Mouse (Mus musculus) cerebellum, adult 2 months (tissue): ENCODE data around the gene Kctd3. TPM values are rescaled to one million over a fixed set of nuclear protein-coding genes. Genes with fewer than 3 reads are reported as not detected.
"Not testable (repeated sequence)": the region's sequence is repeated elsewhere in the genome, so short reads cannot be mapped to it uniquely, and the experiment has no call there.

Experiments
- DNase-seq, 2 experiments: peaks; one replicate each; pipeline ENCODE4 v3.0.0; 2021
- H3K27ac ChIP-seq: fragments of 200-500 bp; 2 replicates; pipeline ENCODE4 v1.5.1; 2012; ENCODE audit warnings: low read length, control low read depth, inconsistent platforms; ENCODE audit not compliant: insufficient read depth
- H3K27me3 ChIP-seq: fragments of 200-500 bp; 2 replicates; pipeline ENCODE4 v1.6.1; 2012; ENCODE audit warnings: inconsistent platforms, mild to moderate bottlenecking, low read length, moderate library complexity; ENCODE audit not compliant: control insufficient read depth, insufficient read depth
- H3K4me1 ChIP-seq: fragments of 200-500 bp; 2 replicates; pipeline ENCODE4 v1.6.1; 2011; ENCODE audit warnings: low read length; ENCODE audit not compliant: control insufficient read depth, insufficient read depth
- H3K4me3 ChIP-seq: fragments of 200-500 bp; replicated peaks from 2 replicates; pipeline ENCODE3; 2011; ENCODE audit warnings: mild to moderate bottlenecking, low read depth, low read length, control low read depth; ENCODE audit not compliant: insufficient read depth
- CTCF ChIP-seq: fragments of 200-500 bp; IDR thresholded peaks from 2 replicates; pipeline ENCODE4 v1.5.1; 2011; ENCODE audit warnings: low read depth, mild to moderate bottlenecking, control low read depth, low read length, moderate library complexity, borderline replicate concordance; ENCODE audit not compliant: insufficient read depth
- POLR2A ChIP-seq: fragments of 200-500 bp; IDR thresholded peaks from 2 replicates; pipeline ENCODE4 v1.6.1; 2011; ENCODE audit warnings: low read length, control low read depth, borderline replicate concordance; ENCODE audit not compliant: insufficient read depth
- WGBS: fragments of 180-500 bp; shearing (Covaris S2); methylation state at CpG from one replicate; pipeline ENCODE4 v1.1.7; 2018; 5-methylcytosine and 5-hydroxymethylcytosine counted together
- polyA plus RNA-seq: library from polyadenylated mRNA; depleted of rRNA; stranded (reverse); fragments of >200 nt; gene quantifications from 2 replicates; pipeline ENCODE4 v1.2.3, GENCODE M21; 2012

Gene Kctd3
- polyA plus RNA-seq, 1 experiment: 99.9 TPM

GRCm38 (mm10) chr1:189047918-189048317 is 40.3 kb upstream of the Kctd3 start:
- TF ChIP-seq POLR2A (no peak), CTCF (no peak)
- Histone ChIP-seq H3K27me3 (no peaks in the 10 kb centered on the region), H3K27ac (no peak overlapping the region), H3K4me1 (no peaks in the 10 kb centered on the region), H3K4me3 (no peak overlapping the region)
- DNase-seq: no peak
- WGBS: 53% methylated on average over 3 of the region's 3 CpGs

GRCm38 (mm10) chr1:189046831-189047230 is 39.2 kb upstream of the Kctd3 start:
- H3K4me3 ChIP-seq: no peak overlapping the region
- no peak for DNase-seq
- H3K4me1 ChIP-seq: no peaks in the 10 kb centered on the region
- WGBS: 44% methylated on average over 3 of the region's 3 CpGs
- no peaks in the 10 kb centered on the region for H3K27me3 ChIP-seq
- no peak for TF ChIP-seq POLR2A
- no peak for TF ChIP-seq CTCF
- H3K27ac ChIP-seq: no peak overlapping the region

DNA sequence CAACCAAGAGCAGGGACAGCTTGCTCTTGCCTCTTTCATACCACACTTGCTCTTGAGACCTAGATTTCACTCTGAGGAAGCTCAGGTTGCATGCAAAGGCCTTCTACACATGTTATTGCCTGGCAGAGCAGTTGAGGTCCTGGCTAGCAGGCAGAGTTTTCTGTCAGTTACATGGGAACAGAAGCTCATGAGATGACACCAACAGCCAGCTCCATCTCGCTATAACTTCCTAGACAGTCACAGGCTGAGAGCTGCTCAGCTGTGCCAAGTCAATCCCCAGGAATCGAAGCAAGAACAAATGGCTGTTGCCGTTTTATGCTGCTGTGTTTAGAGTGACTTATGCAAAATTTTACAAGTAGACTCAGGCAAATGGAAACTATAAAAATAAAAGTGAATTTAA is 38.7 kb upstream of the Kctd3 start:
- no peak overlapping the region for H3K27ac ChIP-seq
- no peak for DNase-seq
- no peak overlapping the region for H3K4me3 ChIP-seq
- H3K4me1 ChIP-seq: no peaks in the 10 kb centered on the region
- 46% methylated on average over 3 of the region's 3 CpGs for WGBS
- no peaks in the 10 kb centered on the region for H3K27me3 ChIP-seq
- TF ChIP-seq CTCF (no peak), POLR2A (no peak)

DNA sequence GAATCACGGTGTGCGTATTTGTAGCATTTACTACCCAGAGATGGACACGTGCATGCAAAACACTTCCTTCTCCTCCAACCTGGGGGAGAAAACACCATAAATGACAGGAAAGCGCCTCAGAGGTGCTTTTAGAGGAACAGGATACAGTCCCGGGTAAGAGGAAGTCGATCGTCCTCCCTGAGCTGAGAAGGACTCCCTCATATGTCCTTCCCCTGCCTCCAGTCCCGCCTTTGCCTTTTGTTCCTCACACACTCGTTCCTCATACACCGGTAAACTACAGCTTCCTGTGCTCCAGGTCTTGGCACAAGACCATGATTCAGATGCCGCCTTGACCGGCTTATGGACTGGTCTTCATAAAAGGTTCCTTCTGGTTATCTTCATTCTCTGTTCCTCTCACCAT is 33.6 kb upstream of the Kctd3 start:
- Histone ChIP-seq H3K27ac (no peak overlapping the region), H3K4me1 (no peaks in the 10 kb centered on the region), H3K4me3 (no peak overlapping the region), H3K27me3 (no peaks in the 10 kb centered on the region)
- no peak for TF ChIP-seq POLR2A
- no peak for TF ChIP-seq CTCF
- WGBS: 83% methylated on average over 12 of the region's 12 CpGs
- no peak for DNase-seq

DNA sequence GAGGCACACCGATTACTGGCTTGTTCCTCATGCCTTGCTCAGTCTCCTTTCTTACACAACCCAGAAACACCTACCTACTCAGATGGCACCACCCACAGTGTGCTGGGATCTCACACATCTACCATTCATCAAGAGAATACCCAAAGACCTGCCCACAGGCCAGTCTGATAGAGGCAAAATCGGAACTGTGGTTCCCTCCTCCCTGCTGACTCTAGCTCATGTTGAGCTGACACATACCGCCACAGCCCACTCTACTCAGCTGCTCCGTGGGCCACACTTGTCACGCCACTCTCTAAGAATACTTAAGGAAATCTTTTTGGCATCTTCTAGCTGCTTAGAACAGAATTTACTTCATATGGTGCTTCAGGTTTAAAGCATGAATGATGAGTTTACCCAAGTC is 31.7 kb upstream of the Kctd3 start:
- Histone ChIP-seq H3K27ac (no peak overlapping the region), H3K4me1 (no peaks in the 10 kb centered on the region), H3K27me3 (no peaks in the 10 kb centered on the region), H3K4me3 (no peak overlapping the region)
- TF ChIP-seq CTCF (no peak), POLR2A (no peak)
- 96% methylated on average over 5 of the region's 5 CpGs for WGBS
- no peak for DNase-seq

- H3K27me3 ChIP-seq, H3K27ac ChIP-seq, H3K4me1 ChIP-seq, H3K4me3 ChIP-seq, DNase-seq: not testable (repeated sequence)
- WGBS: 96% methylated on average over 2 of the region's 2 CpGs
These were observed 25.2 kb upstream of the Kctd3 start for GRCm38 (mm10) chr1:189032817-189033216.

DNA sequence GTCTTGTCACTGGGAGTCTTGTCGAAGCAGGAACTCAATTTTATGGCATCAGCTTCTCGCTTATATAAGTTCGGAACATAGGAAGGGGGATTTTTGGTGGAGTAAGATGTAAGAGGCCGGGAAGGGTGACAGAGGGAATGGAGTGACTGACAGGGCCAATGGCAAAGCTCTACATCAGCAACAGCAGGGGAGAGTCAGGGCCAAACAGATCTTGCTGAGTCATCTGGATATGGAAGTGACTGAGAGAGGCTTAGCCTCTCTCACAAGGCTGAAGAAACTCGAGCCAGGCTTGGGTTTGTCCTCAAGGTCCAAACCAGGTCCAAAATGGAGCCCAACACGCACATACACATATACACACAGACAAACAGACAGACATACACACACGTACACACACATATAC is 23.3 kb upstream of the Kctd3 start:
- Histone ChIP-seq H3K4me1 (no peaks in the 10 kb centered on the region), H3K27me3 (no peaks in the 10 kb centered on the region), H3K27ac (no peak overlapping the region), H3K4me3 (no peak overlapping the region)
- WGBS: 75% methylated on average over 7 of the region's 7 CpGs
- DNase-seq: no peak
- TF ChIP-seq POLR2A (no peak), CTCF (no peak)

DNA sequence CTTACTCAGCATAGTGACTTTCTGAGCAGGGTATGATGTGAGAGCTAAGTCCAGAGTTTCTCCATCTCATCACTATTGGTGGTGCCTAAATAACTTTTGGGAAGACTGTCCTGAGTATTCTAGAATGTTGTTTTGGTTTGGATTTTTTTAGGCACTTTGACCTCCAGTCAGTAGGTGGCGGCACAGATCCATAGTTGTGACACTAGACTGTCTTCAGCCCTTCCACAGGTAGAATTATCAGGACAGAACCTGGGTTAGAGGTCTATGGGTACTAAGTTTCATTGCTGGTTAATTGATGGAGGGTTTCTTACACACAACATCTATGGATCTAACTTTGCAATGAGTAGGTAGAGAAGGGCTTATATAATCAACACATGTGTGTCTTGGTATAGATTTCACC is 20.6 kb upstream of the Kctd3 start:
- WGBS: 36% methylated on average over 1 of the region's 1 CpGs

More for the DNA sequence above, 20.6 kb upstream of the Kctd3 start:
- no peaks in the 10 kb centered on the region for H3K4me1 ChIP-seq
- peak; percentile 38 to 49 for DNase-seq
- TF ChIP-seq CTCF (peak; percentile 71), POLR2A (no peak)
- no peaks in the 10 kb centered on the region for H3K27me3 ChIP-seq
- H3K27ac ChIP-seq: no peak overlapping the region
- H3K4me3 ChIP-seq: no peak overlapping the region
